Mouse (Mus musculus) embryonic fibroblast, embryonic 13.5 days (primary cell): Measurements from ENCODE around the gene Lef1.

Source experiments
- CTCF ChIP-seq: IDR thresholded peaks from 2 replicates; pipeline ENCODE4 v1.5.1; 2011; ENCODE audit warnings: mild to moderate bottlenecking, control low read depth, low read length, moderate library complexity, borderline replicate concordance; ENCODE audit not compliant: insufficient read depth
- POLR2A ChIP-seq: IDR thresholded peaks from 2 replicates; pipeline ENCODE4 v1.6.1; 2011; ENCODE audit warnings: low read depth, mild to moderate bottlenecking, control low read depth, low read length, moderate library complexity

DNA sequence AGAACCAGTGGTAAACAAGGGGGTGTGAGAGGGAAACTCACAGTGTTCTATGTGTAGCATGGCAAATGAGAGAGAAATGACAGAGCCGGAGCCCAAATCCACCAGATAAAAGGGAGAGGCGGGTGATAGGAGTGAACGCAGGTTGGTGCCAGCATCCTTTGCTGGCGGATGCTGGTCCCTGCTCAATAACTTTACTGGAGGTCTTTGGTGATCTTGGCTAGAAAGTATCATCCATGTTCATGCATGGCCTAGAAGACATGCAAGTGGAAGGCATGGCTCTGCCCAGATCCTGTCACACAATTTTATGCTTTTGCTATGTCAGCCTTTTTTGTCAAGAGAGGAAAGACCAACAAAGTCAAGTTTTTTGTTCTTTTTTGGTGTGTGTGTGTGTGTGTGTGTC is 42.6 kb downstream of the Lef1 start:
- TF ChIP-seq CTCF (no peak), POLR2A (no peak)
